Mouse (Mus musculus): ENCODE data around the gene Qpctl.
A peak's percentile ranks its signal among the peaks of the same experiment; 100 is the strongest.

GRCm38 (mm10) chr7:19093537-19094385 is 55.3 kb downstream of the Qpctl start:
- TF ChIP-seq POLR2A (IDR thresholded peaks at IDR 0.05; ENCODE audit: borderline replicate concordance, extremely low read depth, insufficient read depth, insufficient read length, poor library complexity, severe bottlenecking) (peak; percentile 60; the same call in 1 of the 2 replicates), CTCF (IDR thresholded peaks at IDR 0.05; ENCODE audit: borderline replicate concordance, extremely low read depth, insufficient read depth, insufficient read length) (no peak)

Measured in brain, embryonic 14.5 days (tissue).